Mouse (Mus musculus) midbrain, embryonic 16.5 days (tissue): ENCODE measurements at regions not wholly inside any gene's neighbourhood (a gene's known extent, or its start where the extent isn't known, plus 50 kb on each side); places are given as distances from the start of the nearest gene placed in this dataset.

ENCODE experiments used
- ATAC-seq: fragments of 200-750 bp; cut with Nextera tagmentation; 2 replicates; pipeline ENCODE4 v1.8.0; 2017; ENCODE audit warnings: moderate TSS enrichment
- H3K27ac ChIP-seq: fragments of 300-500 bp; sonication (generic); 2 replicates; pipeline ENCODE4 v1.5.1; 2014; ENCODE audit warnings: mild to moderate bottlenecking, low read length, mixed read lengths
- H3K27me3 ChIP-seq: fragments of 300-500 bp; sonication (generic); 2 replicates; pipeline ENCODE4 v1.6.1; 2014; ENCODE audit warnings: low read depth, low read length, mixed read lengths; ENCODE audit not compliant: control insufficient read depth, insufficient read depth
- H3K36me3 ChIP-seq: fragments of 300-500 bp; sonication (generic); 2 replicates; pipeline ENCODE4 v1.6.1; 2014; ENCODE audit warnings: mild to moderate bottlenecking, low read length, moderate library complexity, mixed read lengths; ENCODE audit not compliant: control insufficient read depth, insufficient read depth
- H3K4me1 ChIP-seq: fragments of 300-500 bp; sonication (generic); 2 replicates; pipeline ENCODE4 v1.6.1; 2014; ENCODE audit warnings: mild to moderate bottlenecking, low read length, mixed read lengths; ENCODE audit not compliant: control insufficient read depth, insufficient read depth
- H3K4me2 ChIP-seq: fragments of 300-500 bp; sonication (generic); 2 replicates; pipeline ENCODE4 v1.6.1; 2014; ENCODE audit warnings: mild to moderate bottlenecking, low read length, mixed read lengths
- H3K4me3 ChIP-seq: fragments of 300-500 bp; sonication (generic); 2 replicates; pipeline ENCODE4 v1.5.1; 2014; ENCODE audit warnings: low read depth, mild to moderate bottlenecking, low read length, moderate library complexity, mixed read lengths
- H3K9ac ChIP-seq: fragments of 300-500 bp; sonication (generic); 2 replicates; pipeline ENCODE4 v1.6.1; 2014; ENCODE audit warnings: low read depth, low read length, mixed read lengths
- H3K9me3 ChIP-seq: fragments of 300-500 bp; sonication (generic); replicated peaks from 2 replicates; pipeline ENCODE4 v1.6.1; 2014; ENCODE audit warnings: mild to moderate bottlenecking, low read length, mixed read lengths; ENCODE audit not compliant: control insufficient read depth, poor library complexity, severe bottlenecking
- WGBS: fragments of 180-500 bp; shearing (Covaris S2); extraction: QIAGEN DNeasy Blood & Tissue Kit; methylation state at CpG from one replicate; pipeline ENCODE4 v1.1.7; 2014; 5-methylcytosine and 5-hydroxymethylcytosine counted together

- no peak for ATAC-seq
- H3K27me3 ChIP-seq = no peaks in the 10 kb centered on the region
- no peak overlapping the region for H3K9ac ChIP-seq
- H3K27ac ChIP-seq = no peak overlapping the region
- 71% methylated on average over 12 of the region's 12 CpGs for WGBS
- H3K9me3 ChIP-seq = no peaks in the 10 kb centered on the region
- peaks cover 7% of the 10 kb centered on the region; the same call in 1 of the 2 replicates for H3K4me1 ChIP-seq
- no peaks in the 10 kb centered on the region for H3K36me3 ChIP-seq
- H3K4me2 ChIP-seq = no peak overlapping the region
- no peak overlapping the region for H3K4me3 ChIP-seq
These were observed 479.0 kb upstream of the Kif2a start for GRCm38 (mm10) chr13:107500776-107501489.

GRCm38 (mm10) chr13:107499296-107499695 is 477.4 kb upstream of the Kif2a start:
- H3K9ac ChIP-seq = no peak overlapping the region
- ATAC-seq = no peak
- no peak overlapping the region for H3K4me3 ChIP-seq
- H3K27me3 ChIP-seq = no peaks in the 10 kb centered on the region
- no peak overlapping the region for H3K27ac ChIP-seq
- 78% methylated on average over 4 of the region's 4 CpGs for WGBS
- peaks cover 7% of the 10 kb centered on the region; the same call in 1 of the 2 replicates for H3K4me1 ChIP-seq
- no peaks in the 10 kb centered on the region for H3K9me3 ChIP-seq
- H3K4me2 ChIP-seq = no peak overlapping the region
- H3K36me3 ChIP-seq = no peaks in the 10 kb centered on the region

- ATAC-seq = no peak
- no peaks in the 10 kb centered on the region for H3K36me3 ChIP-seq
- no peak overlapping the region for H3K27ac ChIP-seq
- H3K4me2 ChIP-seq = no peak overlapping the region
- no peak overlapping the region for H3K9ac ChIP-seq
- no peaks in the 10 kb centered on the region for H3K27me3 ChIP-seq
- peaks cover 4% of the 10 kb centered on the region; the same call in 1 of the 2 replicates for H3K4me1 ChIP-seq
- H3K9me3 ChIP-seq = no peaks in the 10 kb centered on the region
- H3K4me3 ChIP-seq = no peak overlapping the region
- 55% methylated on average over 6 of the region's 6 CpGs for WGBS
These were observed 473.3 kb upstream of the Kif2a start for GRCm38 (mm10) chr13:107495161-107495732.

- no peak overlapping the region for H3K4me3 ChIP-seq
- no peak for ATAC-seq
- no peaks in the 10 kb centered on the region for H3K9me3 ChIP-seq
- no peak overlapping the region for H3K27ac ChIP-seq
- peaks cover 4% of the 10 kb centered on the region; the same call in 1 of the 2 replicates for H3K4me1 ChIP-seq
- no peak overlapping the region for H3K9ac ChIP-seq
- no peaks in the 10 kb centered on the region for H3K27me3 ChIP-seq
- WGBS = 80% methylated on average over 13 of the region's 13 CpGs
- H3K36me3 ChIP-seq = no peaks in the 10 kb centered on the region
- H3K4me2 ChIP-seq = no peak overlapping the region
These were observed 471.8 kb upstream of the Kif2a start for GRCm38 (mm10) chr13:107493765-107494164.

GRCm38 (mm10) chr13:107492448-107492847 is 470.5 kb upstream of the Kif2a start:
- 88% methylated on average over 4 of the region's 4 CpGs for WGBS
- no peaks in the 10 kb centered on the region for H3K27me3 ChIP-seq
- no peak overlapping the region for H3K4me3 ChIP-seq
- peaks cover 4% of the 10 kb centered on the region; the same call in 1 of the 2 replicates for H3K4me1 ChIP-seq
- ATAC-seq = no peak
- no peak overlapping the region for H3K9ac ChIP-seq
- no peak overlapping the region for H3K4me2 ChIP-seq
- no peaks in the 10 kb centered on the region for H3K36me3 ChIP-seq
- no peaks in the 10 kb centered on the region for H3K9me3 ChIP-seq
- H3K27ac ChIP-seq = no peak overlapping the region

- no peak for ATAC-seq
- WGBS = 26% methylated on average over 7 of the region's 7 CpGs
These were observed 469.5 kb upstream of the Kif2a start for GRCm38 (mm10) chr13:107491423-107491822.

GRCm38 (mm10) chr13:107485400-107486017 is 463.6 kb upstream of the Kif2a start:
- H3K9me3 ChIP-seq = no peaks in the 10 kb centered on the region
- no peak overlapping the region for H3K27ac ChIP-seq
- peaks cover 11% of the 10 kb centered on the region for H3K4me1 ChIP-seq
- no peak overlapping the region for H3K4me3 ChIP-seq
- no peak for ATAC-seq
- H3K27me3 ChIP-seq = no peaks in the 10 kb centered on the region
- 87% methylated on average over 4 of the region's 4 CpGs for WGBS
- H3K9ac ChIP-seq = no peak overlapping the region
- no peaks in the 10 kb centered on the region for H3K36me3 ChIP-seq
- no peak overlapping the region for H3K4me2 ChIP-seq

More at GRCm38 (mm10) chr13:107491423-107491822, 469.5 kb upstream of the Kif2a start:
- Histone ChIP-seq H3K27me3 (no peaks in the 10 kb centered on the region), H3K9ac (no peak overlapping the region), H3K9me3 (no peaks in the 10 kb centered on the region), H3K4me1 (peaks cover 4% of the 10 kb centered on the region; the same call in 1 of the 2 replicates), H3K4me3 (no peak overlapping the region), H3K4me2 (no peak overlapping the region), H3K27ac (no peak overlapping the region), H3K36me3 (no peaks in the 10 kb centered on the region)

GRCm38 (mm10) chr13:107484630-107484998 is 462.7 kb upstream of the Kif2a start:
- peak; percentile 60 for ATAC-seq
- Histone ChIP-seq H3K27me3 (no peaks in the 10 kb centered on the region), H3K4me2 (no peak overlapping the region), H3K4me1 (peaks cover 11% of the 10 kb centered on the region), H3K4me3 (no peak overlapping the region), H3K36me3 (no peaks in the 10 kb centered on the region), H3K9ac (no peak overlapping the region), H3K27ac (no peak overlapping the region; the same call in 1 of the 2 replicates), H3K9me3 (no peaks in the 10 kb centered on the region)
- WGBS = 34% methylated on average over 6 of the region's 6 CpGs
